Mouse (Mus musculus): ENCODE data around the gene St5.

GRCm38 (mm10) chr7:109723114-109723513, 19.7 kb upstream of the St5 start:
- no peak for TF ChIP-seq CTCF (IDR thresholded peaks at IDR 0.05)
- no peak for TF ChIP-seq EP300 (IDR thresholded peaks at IDR 0.05)
